Mouse (Mus musculus) C2C12 (cell line): ENCODE data around the gene Zyg11a. TPM values are rescaled to one million over a fixed set of nuclear protein-coding genes. Genes with fewer than 3 reads are reported as not detected.

Experiments
- H3K27me3 ChIP-seq: one replicate; pipeline ENCODE4 v1.6.1; 2011; ENCODE audit not compliant: control insufficient read depth, insufficient read depth, insufficient read length
- H3K36me3 ChIP-seq: one replicate; pipeline ENCODE4 v1.6.1; 2011; ENCODE audit not compliant: control insufficient read depth, insufficient read depth
- H3K4me3 ChIP-seq: one replicate; pipeline ENCODE4 v1.5.1; 2011; ENCODE audit warnings: mild to moderate bottlenecking, control low read depth; ENCODE audit not compliant: poor library complexity, insufficient read depth, severe bottlenecking
- H3K79me2 ChIP-seq: one replicate; pipeline ENCODE4 v1.6.1; 2011; ENCODE audit not compliant: control insufficient read depth, insufficient read depth
- H3K79me3 ChIP-seq: one replicate; pipeline ENCODE4 v1.6.1; 2011; ENCODE audit warnings: low read depth, control low read depth
- H3ac ChIP-seq: one replicate; pipeline ENCODE3; 2011; ENCODE audit warnings: low read depth; ENCODE audit not compliant: control insufficient read depth, insufficient read length
- CEBPB ChIP-seq: IDR thresholded peaks from one replicate; pipeline ENCODE4 v1.6.1; 2011; ENCODE audit warnings: low read depth, mild to moderate bottlenecking, control low read depth, moderate library complexity
- CTCF ChIP-seq: IDR thresholded peaks from one replicate; pipeline ENCODE4 v1.5.1; 2011; ENCODE audit not compliant: control insufficient read depth, insufficient read depth, insufficient read length
- FOSL1 ChIP-seq: IDR thresholded peaks from one replicate; pipeline ENCODE4 v1.8.0; 2011; ENCODE audit warnings: mild to moderate bottlenecking, low read length; ENCODE audit not compliant: poor library complexity, insufficient read depth, severe bottlenecking
- MAX ChIP-seq: IDR thresholded peaks from one replicate; pipeline ENCODE4 v1.6.1; 2011; ENCODE audit warnings: mild to moderate bottlenecking, control low read depth
- MYOD1 ChIP-seq: IDR thresholded peaks from one replicate; pipeline ENCODE4 v1.6.1; 2011; ENCODE audit warnings: low read depth; ENCODE audit not compliant: control insufficient read depth, insufficient read length
- MYOG ChIP-seq: IDR thresholded peaks from one replicate; pipeline ENCODE4 v1.6.1; 2011; ENCODE audit not compliant: control insufficient read depth, insufficient read length; ENCODE audit errors: extremely low read depth
- USF1 ChIP-seq: IDR thresholded peaks from one replicate; pipeline ENCODE4 v1.6.1; 2011; ENCODE audit warnings: low read depth, mild to moderate bottlenecking, control low read depth, moderate library complexity
- polyA plus RNA-seq: library from polyadenylated mRNA; unstranded; fragments of >200 nt; fragmentation: generic; extraction: Trizol; gene quantifications from one replicate; pipeline ENCODE4 v1.2.1, GENCODE M21; 2012; ENCODE audit warnings: missing spikeins

Gene Zyg11a
- polyA plus RNA-seq, 1 experiment: 0.01 TPM

DNA sequence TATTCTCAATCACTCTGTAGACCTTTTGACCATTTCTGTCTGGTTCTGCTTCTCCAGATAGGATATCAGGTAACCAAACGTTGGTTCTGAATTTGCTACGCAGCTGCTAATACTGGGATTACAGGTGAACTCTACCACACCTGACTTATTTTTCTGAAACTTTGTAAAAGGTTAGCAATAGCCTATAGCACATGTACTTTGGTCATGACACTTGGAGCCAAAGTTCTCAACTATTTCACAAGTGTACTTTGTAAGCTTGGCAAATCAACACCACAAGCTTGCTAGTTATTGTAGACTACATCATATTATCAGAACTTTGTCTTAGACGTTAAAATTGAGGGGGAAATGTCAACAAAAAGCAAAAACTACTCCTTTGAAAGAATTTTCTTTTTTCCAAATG lies 15.8 kb upstream of the Zyg11a start:
- Histone ChIP-seq H3K27me3 (no peaks in the 10 kb centered on the region), H3K36me3 (peaks cover 29% of the 10 kb centered on the region), H3K79me3 (no peaks in the 10 kb centered on the region), H3ac (no peak overlapping the region), H3K79me2 (no peaks in the 10 kb centered on the region), H3K4me3 (no peak overlapping the region)
- TF ChIP-seq CEBPB: no peak
- no peak for TF ChIP-seq MYOG

DNA sequence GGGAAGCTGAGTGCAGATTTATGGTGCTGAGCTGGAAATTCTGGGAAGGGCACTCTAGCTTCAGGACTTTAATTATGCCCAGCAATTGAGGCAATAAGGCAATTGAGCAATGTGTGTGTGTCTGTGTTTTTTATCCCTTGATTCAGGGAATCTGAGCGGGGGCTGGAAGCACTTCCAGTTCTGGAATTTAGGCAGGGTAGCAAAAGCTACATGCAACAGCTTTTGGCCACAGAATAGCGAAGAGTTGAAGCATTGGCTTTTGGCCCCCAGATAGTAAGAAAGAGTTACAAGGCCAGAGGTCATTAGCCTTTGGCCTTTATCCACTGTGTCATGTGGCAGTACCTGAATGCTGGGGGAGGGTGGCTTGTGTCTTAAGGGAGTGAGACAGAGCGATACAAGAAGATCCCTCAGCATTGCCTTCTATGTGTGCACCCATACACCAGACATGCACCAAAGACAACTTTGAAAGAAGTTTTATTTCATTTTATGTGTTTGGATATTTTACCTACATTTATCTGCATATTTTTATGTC lies 7.6 kb upstream of the Zyg11a start:
- Histone ChIP-seq H3K79me3 (no peaks in the 10 kb centered on the region), H3K79me2 (no peaks in the 10 kb centered on the region), H3K27me3 (no peaks in the 10 kb centered on the region), H3K4me3 (no peak overlapping the region), H3ac (no peak overlapping the region), H3K36me3 (no peaks in the 10 kb centered on the region)
- TF ChIP-seq FOSL1 (no peak), MAX (no peak), MYOG (no peak), USF1 (no peak), CEBPB (no peak), CTCF (no peak)

DNA sequence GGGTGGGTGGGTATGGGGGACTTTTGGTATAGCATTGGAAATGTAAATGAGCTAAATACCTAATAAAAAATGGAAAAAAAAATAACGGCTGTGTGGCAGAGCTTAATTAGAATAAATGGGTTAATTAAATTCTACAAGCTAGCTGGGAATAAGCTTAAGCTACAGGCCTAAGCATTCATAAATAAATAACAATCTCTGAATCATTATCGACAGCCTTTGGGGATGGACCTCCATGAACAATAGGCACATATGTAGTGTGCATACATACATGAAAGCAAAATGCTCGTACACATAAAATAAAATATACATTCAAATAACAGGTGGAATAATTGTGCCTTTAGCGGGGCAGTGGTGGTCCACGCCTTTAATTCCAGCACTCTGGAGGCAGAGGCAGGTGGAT lies 4.7 kb upstream of the Zyg11a start:
- H3K4me3 ChIP-seq: no peak overlapping the region
- H3K27me3 ChIP-seq: peaks cover 3% of the 10 kb centered on the region
- H3K36me3 ChIP-seq: no peaks in the 10 kb centered on the region
- no peak for TF ChIP-seq FOSL1
- TF ChIP-seq CEBPB: no peak
- no peak for TF ChIP-seq MAX
- TF ChIP-seq CTCF: no peak
- TF ChIP-seq MYOG: no peak
- no peak for TF ChIP-seq MYOD1
- no peak for TF ChIP-seq USF1
- no peak overlapping the region for H3ac ChIP-seq
- no peaks in the 10 kb centered on the region for H3K79me2 ChIP-seq
- H3K79me3 ChIP-seq: no peaks in the 10 kb centered on the region

DNA sequence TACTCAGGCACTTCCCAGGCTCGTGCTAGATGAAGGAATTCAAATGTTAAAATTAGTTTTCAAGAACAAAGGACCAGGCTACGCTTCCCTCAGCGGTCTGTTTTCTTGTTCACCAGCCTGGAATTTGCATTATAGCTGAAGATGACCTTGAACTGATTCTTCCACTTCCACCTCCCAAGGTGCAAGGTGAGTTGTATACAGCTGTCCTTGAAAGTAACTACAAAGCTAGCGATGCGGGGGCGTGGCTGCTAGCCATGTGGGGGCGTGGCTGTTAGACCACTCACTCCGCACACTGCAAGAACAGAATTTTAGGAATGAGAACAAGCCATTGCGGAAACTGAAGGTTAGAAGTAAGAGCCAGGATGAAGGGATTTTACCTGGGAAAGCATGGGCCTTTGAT lies 1.2 kb upstream of the Zyg11a start:
- Histone ChIP-seq H3K79me3 (no peaks in the 10 kb centered on the region), H3K27me3 (peaks cover 10% of the 10 kb centered on the region), H3K79me2 (no peaks in the 10 kb centered on the region), H3K36me3 (no peaks in the 10 kb centered on the region), H3ac (no peak overlapping the region), H3K4me3 (no peak overlapping the region)
- TF ChIP-seq MYOD1: no peak
- no peak for TF ChIP-seq CTCF
- TF ChIP-seq CEBPB: no peak
- TF ChIP-seq USF1: no peak
- no peak for TF ChIP-seq MYOG
- no peak for TF ChIP-seq FOSL1
- TF ChIP-seq MAX: no peak

DNA sequence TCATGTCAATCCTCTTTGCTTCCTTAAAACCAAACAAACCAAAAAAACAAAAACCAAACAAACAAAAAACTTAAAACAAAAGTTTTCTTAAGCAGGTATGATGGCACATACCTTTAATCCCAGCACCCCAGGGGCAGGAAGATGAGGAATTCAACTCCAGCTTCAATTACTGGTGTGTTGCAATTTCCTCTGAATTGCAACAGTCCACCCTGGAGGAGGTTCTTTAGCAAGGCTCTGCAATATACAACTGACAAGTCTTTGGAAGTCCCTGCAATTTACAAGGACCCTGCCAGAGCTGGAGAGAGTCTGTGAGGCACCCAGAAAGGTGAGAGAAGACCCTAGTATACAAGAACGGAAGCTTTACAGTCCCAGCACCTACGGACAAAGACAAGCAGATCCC lies 4.8 kb downstream of the Zyg11a start:
- Histone ChIP-seq H3K27me3 (peaks cover 10% of the 10 kb centered on the region), H3K36me3 (no peaks in the 10 kb centered on the region), H3K4me3 (no peak overlapping the region), H3K79me2 (no peaks in the 10 kb centered on the region), H3ac (no peak overlapping the region), H3K79me3 (no peaks in the 10 kb centered on the region)
- TF ChIP-seq FOSL1 (no peak), CEBPB (no peak), MYOG (no peak), MAX (no peak), CTCF (no peak), USF1 (no peak), MYOD1 (no peak)

DNA sequence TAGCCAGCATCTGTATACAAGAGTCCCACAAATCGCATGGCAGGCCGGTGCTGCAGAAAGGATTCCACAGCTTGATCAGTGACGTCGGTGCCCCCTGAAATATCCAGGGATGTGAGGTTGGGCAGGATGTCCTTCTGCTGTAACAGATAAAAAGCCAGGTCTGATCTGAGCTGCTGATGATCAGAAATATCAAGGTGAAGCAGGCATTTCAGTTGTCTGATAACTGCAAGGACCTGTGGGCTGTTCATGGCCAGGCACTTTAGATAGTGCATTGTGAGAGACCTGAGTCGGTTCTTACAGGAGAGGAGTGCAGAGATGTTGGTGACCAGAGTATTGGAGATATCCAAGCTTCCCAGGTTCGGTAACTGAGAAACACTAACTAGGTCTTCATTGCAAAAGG lies 13.2 kb downstream of the Zyg11a start:
- H3K36me3 ChIP-seq: no peaks in the 10 kb centered on the region
- no peak for TF ChIP-seq MYOG
- TF ChIP-seq CEBPB: no peak
- no peak for TF ChIP-seq FOSL1
- no peak for TF ChIP-seq MAX
- no peak for TF ChIP-seq MYOD1
- no peak for TF ChIP-seq CTCF
- no peak for TF ChIP-seq USF1
- peaks cover 13% of the 10 kb centered on the region for H3K27me3 ChIP-seq
- H3K79me2 ChIP-seq: no peaks in the 10 kb centered on the region
- H3K79me3 ChIP-seq: no peaks in the 10 kb centered on the region
- H3ac ChIP-seq: no peak overlapping the region
- H3K4me3 ChIP-seq: no peak overlapping the region
